Mouse (Mus musculus) bone marrow, adult 2 months (tissue): ENCODE measurements at regions not wholly inside any gene's neighbourhood (a gene's known extent, or its start where the extent isn't known, plus 50 kb on each side); places are given as distances from the start of the nearest gene placed in this dataset.

ENCODE experiments used
- H3K27ac ChIP-seq: fragments of 200-500 bp; 2 replicates; pipeline ENCODE4 v1.5.1; 2012; ENCODE audit warnings: low read depth, mild to moderate bottlenecking, control low read depth, inconsistent platforms, low read length; ENCODE audit not compliant: control insufficient read depth, poor library complexity, insufficient read depth
- H3K4me1 ChIP-seq: fragments of 200-500 bp; 2 replicates; pipeline ENCODE4 v1.6.1; 2011; ENCODE audit warnings: low read length; ENCODE audit not compliant: control insufficient read depth, insufficient read depth
- H3K4me3 ChIP-seq: fragments of 200-500 bp; replicated peaks from 2 replicates; pipeline ENCODE3; 2011; ENCODE audit warnings: mild to moderate bottlenecking, low read depth, low read length, control low read depth; ENCODE audit not compliant: control insufficient read depth
- CTCF ChIP-seq: fragments of 200-500 bp; IDR thresholded peaks from 2 replicates; pipeline ENCODE4 v1.5.1; 2011; ENCODE audit warnings: low read length, control low read depth; ENCODE audit not compliant: control insufficient read depth, insufficient read depth
- POLR2A ChIP-seq: fragments of 200-500 bp; IDR thresholded peaks from 2 replicates; pipeline ENCODE4 v1.6.1; 2011; ENCODE audit warnings: low read depth, mild to moderate bottlenecking, control low read depth, low read length, borderline replicate concordance; ENCODE audit not compliant: control insufficient read depth
- WGBS: fragments of 180-500 bp; shearing (Covaris S2); methylation state at CpG from one replicate; pipeline ENCODE4 v1.1.7; 2018; 5-methylcytosine and 5-hydroxymethylcytosine counted together

DNA sequence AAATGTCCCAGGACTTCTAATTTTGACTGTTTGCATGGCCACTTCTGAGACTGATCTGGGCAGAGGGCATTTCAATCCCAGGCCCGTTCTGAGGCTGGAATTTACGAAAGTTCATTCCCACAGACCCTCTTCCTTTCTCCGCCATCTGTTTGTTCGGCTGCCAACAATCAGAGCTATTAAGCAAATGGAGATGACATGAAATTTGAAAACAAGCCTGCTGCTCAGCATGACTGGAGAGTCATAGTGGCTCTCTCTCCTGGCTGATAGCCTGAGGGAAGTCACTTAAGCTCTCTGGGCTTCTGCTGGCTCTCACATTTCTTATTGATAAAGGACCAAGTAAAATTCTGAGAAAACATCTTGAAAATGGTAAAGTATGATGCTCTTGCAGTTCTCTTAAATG lies 85.9 kb downstream of the Otud1 start:
- TF ChIP-seq POLR2A (no peak), CTCF (no peak)
- Histone ChIP-seq H3K27ac (no peak overlapping the region), H3K4me1 (no peaks in the 10 kb centered on the region), H3K4me3 (no peak overlapping the region)
- WGBS: 78% methylated on average over 4 of the region's 4 CpGs

- H3K27ac ChIP-seq: no peak overlapping the region
- no peaks in the 10 kb centered on the region for H3K4me1 ChIP-seq
- no peak for TF ChIP-seq POLR2A
- H3K4me3 ChIP-seq: no peak overlapping the region
- WGBS: 84% methylated on average over 2 of the region's 2 CpGs
These were observed 87.6 kb downstream of the Otud1 start for GRCm38 (mm10) chr2:19744986-19745660.

DNA sequence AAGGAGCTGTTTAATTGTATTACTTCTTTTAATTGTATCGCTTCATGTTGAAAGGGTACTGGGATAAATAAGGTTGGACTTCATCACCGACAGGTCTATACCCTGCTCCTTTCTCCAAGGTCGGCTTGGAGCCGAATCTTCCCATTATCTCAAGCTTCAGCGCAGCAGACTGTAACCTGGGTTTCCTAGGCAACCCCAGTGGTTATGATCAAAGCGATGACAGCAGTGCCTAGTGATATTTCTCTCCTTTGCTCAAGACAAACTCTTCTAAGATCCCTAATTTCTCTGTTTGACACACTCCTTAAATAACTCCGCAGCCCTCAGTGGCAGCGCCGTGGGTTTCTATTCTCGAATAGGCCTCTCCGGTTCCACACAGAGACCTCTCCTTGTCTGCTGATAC lies 95.2 kb downstream of the Otud1 start:
- Histone ChIP-seq H3K27ac (no peak overlapping the region), H3K4me3 (no peak overlapping the region), H3K4me1 (no peaks in the 10 kb centered on the region)
- TF ChIP-seq POLR2A: no peak
- TF ChIP-seq CTCF: no peak
- WGBS: 82% methylated on average over 11 of the region's 11 CpGs

GRCm38 (mm10) chr2:19753479-19753878 lies 95.9 kb downstream of the Otud1 start:
- Histone ChIP-seq H3K4me1 (no peaks in the 10 kb centered on the region), H3K27ac (no peak overlapping the region), H3K4me3 (no peak overlapping the region)
- TF ChIP-seq CTCF (no peak), POLR2A (no peak)

- TF ChIP-seq POLR2A: no peak
- no peak for TF ChIP-seq CTCF
- Histone ChIP-seq H3K4me3 (no peak overlapping the region), H3K27ac (no peak overlapping the region), H3K4me1 (no peaks in the 10 kb centered on the region)
- 62% methylated on average over 4 of the region's 4 CpGs for WGBS
These were observed 100.4 kb downstream of the Otud1 start for GRCm38 (mm10) chr2:19757910-19758309.

- H3K27ac ChIP-seq: no peak overlapping the region
- 33% methylated on average over 2 of the region's 2 CpGs for WGBS
- TF ChIP-seq CTCF (no peak), POLR2A (no peak)
- H3K4me3 ChIP-seq: no peak overlapping the region
- no peaks in the 10 kb centered on the region for H3K4me1 ChIP-seq
These were observed 101.6 kb downstream of the Otud1 start for GRCm38 (mm10) chr2:19759169-19759568.

GRCm38 (mm10) chr2:19759577-19759976 lies 102.0 kb downstream of the Otud1 start:
- Histone ChIP-seq H3K27ac (no peak overlapping the region), H3K4me1 (no peaks in the 10 kb centered on the region), H3K4me3 (no peak overlapping the region)
- TF ChIP-seq POLR2A (no peak), CTCF (no peak)
- 87% methylated on average over 4 of the region's 6 CpGs for WGBS

- H3K4me3 ChIP-seq: no peak overlapping the region
- TF ChIP-seq CTCF (no peak), POLR2A (no peak)
- H3K27ac ChIP-seq: no peak overlapping the region
- no peaks in the 10 kb centered on the region for H3K4me1 ChIP-seq
- WGBS: 76% methylated on average over 3 of the region's 3 CpGs
These were observed 105.4 kb downstream of the Otud1 start for GRCm38 (mm10) chr2:19762996-19763395.

- Histone ChIP-seq H3K4me3 (no peak overlapping the region), H3K27ac (no peak overlapping the region), H3K4me1 (no peaks in the 10 kb centered on the region)
- TF ChIP-seq POLR2A: no peak
- no peak for TF ChIP-seq CTCF
- WGBS: 73% methylated on average over 2 of the region's 2 CpGs
These were observed 124.7 kb upstream of the Etl4 start for GRCm38 (mm10) chr2:19784913-19785312.

DNA sequence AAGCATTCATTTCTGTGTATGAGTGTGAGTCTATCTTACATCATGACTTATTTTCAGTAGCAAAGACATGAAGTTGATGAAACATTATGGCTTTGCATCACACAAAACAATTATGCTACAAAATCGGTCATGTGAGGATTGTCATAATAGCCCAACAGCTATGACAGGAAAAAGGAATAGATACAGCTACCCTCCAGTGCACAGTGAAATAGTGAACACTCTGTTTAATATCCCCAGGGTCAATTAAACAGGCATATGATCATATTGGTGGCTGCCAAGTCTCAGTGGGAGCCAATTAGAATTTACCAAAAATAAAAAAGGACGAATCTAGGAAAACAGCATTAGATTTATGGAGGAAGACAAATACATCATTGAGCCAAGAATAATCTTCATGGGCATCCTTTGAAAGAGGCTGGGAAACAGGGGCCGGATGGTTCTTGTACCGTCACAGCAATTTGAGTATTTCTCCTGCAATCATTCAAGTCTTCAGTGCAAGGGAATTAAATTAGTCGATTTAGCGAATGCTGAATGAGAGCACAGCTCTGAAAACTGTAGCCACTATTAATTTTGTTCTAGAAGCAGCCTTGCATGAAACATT lies 123.8 kb upstream of the Etl4 start:
- 82% methylated on average over 6 of the region's 6 CpGs for WGBS
- no peaks in the 10 kb centered on the region for H3K4me1 ChIP-seq
- TF ChIP-seq CTCF (no peak), POLR2A (no peak)
- no peak overlapping the region for H3K27ac ChIP-seq
- no peak overlapping the region for H3K4me3 ChIP-seq
